Mouse (Mus musculus) B cell, adult 2 months (primary cell): ENCODE measurements around the gene Smarcc2.
A peak's percentile ranks its signal among the peaks of the same experiment; 100 is the strongest.

Experiments
- DNase-seq, 2 experiments: peaks; one replicate each; pipeline ENCODE4 v3.0.0; 2022

Gene Smarcc2

GRCm38 (mm10) chr10:128494667-128495245 is 35.7 kb downstream of the Smarcc2 start:
- peak in 1 of 2 experiments; percentile 14 for DNase-seq

GRCm38 (mm10) chr10:128495270-128495669 is 36.2 kb downstream of the Smarcc2 start:
- peak in 1 of 2 experiments; percentile 19 for DNase-seq

DNA sequence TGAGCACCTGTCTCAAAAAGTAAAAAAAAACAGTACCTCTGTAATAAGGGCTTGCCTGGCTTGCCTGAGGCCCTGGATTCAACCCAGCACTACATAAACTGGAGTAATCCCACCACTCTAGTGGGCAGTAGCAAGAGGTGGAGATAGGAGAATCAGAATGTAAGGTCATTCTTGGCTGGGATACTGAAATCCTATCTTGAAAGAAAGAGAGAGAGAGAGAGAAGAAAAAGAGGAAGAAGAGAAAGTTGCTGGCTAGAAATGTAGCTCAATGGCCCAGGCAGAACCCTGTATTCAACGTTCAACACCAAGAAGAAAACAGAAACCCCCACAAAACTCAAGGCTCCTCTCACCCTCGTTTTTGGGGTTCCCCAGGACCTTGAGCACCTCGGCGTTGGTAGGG is 36.9 kb downstream of the Smarcc2 start:
- DNase-seq: no peak

DNA sequence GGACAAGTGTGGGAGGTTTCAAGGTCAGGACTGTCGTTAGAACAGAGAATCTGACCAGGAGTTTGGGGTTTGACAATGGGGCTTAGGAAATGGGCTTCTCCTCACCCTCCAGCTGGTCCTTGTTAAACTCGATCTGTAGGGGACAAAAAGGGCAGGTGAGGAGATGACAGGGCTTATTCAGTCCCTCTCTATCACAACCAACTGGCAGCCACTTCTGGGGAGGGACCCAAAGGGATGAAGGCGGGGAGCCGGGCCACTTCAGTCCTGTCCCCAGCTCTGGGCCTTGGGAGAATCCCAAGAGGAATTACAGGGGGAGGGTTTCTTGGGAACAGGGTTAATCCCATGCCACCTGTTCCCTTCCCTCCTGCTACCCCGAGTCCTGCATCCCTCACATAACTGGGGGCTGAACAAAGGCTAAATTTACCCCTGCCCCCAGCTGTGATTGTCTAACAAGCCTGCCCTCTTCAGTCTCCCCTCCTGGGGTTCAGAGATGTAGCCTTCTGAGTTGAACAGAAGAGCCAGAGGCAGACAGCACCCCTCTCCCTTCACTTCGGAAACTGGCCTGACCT is 37.5 kb downstream of the Smarcc2 start:
- no peak for DNase-seq

DNA sequence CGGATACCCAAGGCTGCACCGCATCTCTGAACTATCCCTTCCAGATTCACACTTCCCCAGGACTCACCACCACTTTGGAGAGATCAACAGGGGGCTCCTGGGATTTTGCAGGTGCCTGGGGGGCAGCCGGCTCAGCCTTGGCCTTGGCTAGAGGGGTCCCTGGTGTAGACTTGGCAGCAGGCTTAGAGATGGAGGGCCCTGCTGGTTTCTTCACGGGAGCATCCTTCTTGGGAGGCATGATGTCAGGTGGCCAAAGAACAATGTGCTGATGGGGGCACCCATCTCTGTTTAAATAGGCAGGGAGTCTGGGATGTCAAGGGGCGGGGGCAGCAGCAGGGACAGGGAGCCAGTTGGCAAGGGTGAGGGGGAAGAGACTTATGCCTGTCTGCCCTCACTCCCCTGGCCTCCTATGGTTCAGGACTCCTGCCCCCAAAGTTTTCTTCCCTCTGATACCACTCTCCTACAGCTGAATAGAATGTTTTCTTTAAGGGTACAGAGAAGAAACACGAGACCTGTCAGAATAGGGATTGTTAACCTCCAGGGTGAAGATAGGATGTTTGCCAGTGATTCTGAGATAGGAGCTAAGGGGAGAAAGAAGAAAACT is 38.2 kb downstream of the Smarcc2 start:
- DNase-seq: no peak

- DNase-seq: peak; percentile 93 to 94
Observed at GRCm38 (mm10) chr10:128498590-128498989, 39.5 kb downstream of the Smarcc2 start, which contains the start of gene Myl6b. Gene Myl6b, minus strand, starts transcription at chr10:128498685.

- DNase-seq: peak; percentile 40 to 45
Observed at GRCm38 (mm10) chr10:128499116-128499671, 40.1 kb downstream of the Smarcc2 start.

DNA sequence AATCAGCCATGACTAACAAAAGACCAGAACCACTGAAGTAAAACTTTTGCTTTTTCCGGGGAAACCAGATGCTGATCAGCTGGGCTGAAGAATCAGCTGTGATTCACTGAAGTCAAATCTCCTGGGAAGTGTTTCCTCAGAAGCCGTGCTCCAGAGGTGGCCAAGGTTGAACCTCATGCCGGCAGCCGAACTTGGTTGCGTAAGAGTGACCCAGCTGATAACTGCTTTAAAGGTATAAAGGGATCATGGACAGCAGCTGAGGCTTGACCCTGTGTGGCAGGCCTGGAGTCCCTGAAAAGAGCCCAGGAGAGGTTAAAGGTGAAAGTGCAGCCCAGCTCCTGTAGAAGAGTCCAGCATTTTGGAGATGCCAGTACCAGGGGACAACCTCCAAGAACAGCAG is 43.3 kb downstream of the Smarcc2 start:
- DNase-seq: no peak

DNA sequence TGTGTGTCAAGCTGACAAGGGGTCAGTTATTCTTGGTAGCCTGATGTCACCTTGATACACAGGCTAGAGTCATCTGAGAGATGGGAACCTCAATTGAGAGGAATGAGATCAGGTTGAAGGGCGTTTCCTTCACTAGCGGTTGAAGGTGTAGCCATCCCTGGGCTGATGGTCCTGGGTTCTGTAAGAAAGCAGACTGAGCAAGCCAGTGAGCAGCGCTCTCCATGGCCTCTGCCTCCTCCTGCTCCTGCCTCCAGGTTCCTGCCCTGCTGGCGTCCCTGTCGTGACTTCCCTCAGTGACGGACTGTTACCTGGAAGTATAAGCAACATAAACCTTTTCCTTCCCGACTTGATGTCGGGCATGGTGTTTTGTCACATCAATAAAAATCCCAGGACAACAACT is 44.5 kb downstream of the Smarcc2 start:
- no peak for DNase-seq

- no peak for DNase-seq
Observed at GRCm38 (mm10) chr10:128504012-128504411, 45.0 kb downstream of the Smarcc2 start.

DNA sequence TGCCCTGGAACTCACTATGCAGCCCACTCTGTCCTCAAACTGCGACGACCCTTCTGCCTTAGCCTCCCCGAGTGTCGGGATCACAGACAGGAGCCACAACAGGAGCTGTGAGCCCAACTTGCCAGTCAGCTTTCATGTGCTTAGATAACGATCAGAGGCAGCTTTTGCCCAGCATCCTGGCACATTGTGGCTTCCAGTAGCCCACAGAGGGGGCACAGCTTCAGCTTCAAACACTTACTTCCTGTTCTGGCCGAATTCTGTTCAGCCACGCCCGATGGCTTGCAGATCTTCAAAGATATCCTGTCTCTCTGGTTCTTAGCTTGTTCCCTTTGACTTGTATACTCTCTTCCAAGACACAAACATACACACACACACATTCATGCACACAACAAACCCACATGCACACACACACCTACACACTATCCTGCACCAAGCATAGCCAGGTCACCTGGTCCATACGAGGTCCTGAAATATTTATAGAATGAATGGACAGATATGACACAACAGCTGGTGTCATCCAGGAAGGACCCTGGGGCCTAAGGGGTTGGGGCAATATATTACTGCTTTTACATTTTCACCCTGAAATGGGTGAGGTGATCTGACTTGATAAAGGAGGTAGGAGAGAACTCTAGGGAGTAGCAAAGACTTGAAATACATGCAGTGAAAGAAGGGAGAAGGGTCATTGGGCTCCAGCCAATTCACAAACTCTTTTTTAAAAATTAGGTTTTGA is 45.8 kb downstream of the Smarcc2 start:
- DNase-seq: peak; percentile 48 to 50

DNA sequence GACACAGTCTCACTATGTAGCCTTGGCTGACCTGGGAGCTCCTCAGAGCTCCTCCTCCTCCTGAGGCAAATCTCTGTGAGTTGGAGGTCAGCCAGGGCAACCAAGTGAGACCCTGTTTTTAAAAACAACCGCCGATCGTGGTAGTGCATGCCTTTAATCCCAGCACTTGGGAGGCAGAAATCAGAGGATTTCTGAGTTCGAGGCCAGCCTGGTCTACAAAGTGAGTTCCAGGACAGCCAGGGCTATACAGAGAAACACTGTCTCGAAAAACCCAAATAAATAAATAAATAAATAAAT is 46.3 kb downstream of the Smarcc2 start:
- DNase-seq: peak in 1 of 2 experiments; percentile 9

GRCm38 (mm10) chr10:128505974-128506373 is 46.9 kb downstream of the Smarcc2 start:
- no peak for DNase-seq

- no peak for DNase-seq
Observed at GRCm38 (mm10) chr10:128508260-128508659, 49.2 kb downstream of the Smarcc2 start.

- DNase-seq: no peak
Observed at GRCm38 (mm10) chr10:128509203-128509602, 50.2 kb downstream of the Smarcc2 start.

GRCm38 (mm10) chr10:128509831-128510230 is 50.8 kb downstream of the Smarcc2 start:
- DNase-seq: no peak

- no peak for DNase-seq
Observed at GRCm38 (mm10) chr10:128510301-128510700, 51.3 kb downstream of the Smarcc2 start.

GRCm38 (mm10) chr10:128511189-128511588 is 52.1 kb downstream of the Smarcc2 start:
- no peak for DNase-seq

- no peak for DNase-seq
Observed at GRCm38 (mm10) chr10:128511761-128512160, 52.7 kb downstream of the Smarcc2 start.

DNA sequence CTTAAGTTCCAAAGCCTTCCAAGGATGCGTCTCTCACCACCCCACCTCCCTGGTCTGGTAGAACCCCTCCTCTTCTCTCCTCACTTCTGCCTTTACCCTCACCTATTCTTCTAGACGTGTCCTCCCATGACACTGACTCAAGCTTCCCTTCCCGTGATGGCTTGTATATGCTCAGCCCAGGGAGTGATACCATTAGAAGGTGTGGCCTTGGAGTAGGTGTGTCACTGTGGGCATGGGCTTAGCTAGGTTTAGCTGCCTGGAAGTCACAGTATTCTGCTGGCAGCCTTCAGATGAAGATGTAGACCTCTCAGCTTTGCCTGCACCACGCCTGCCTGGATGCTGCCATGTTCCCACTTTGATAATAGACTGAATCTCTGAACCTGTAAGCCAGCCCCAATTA is 56.0 kb downstream of the Smarcc2 start:
- DNase-seq: no peak

GRCm38 (mm10) chr10:128516029-128516428 is 57.0 kb downstream of the Smarcc2 start:
- no peak for DNase-seq

DNA sequence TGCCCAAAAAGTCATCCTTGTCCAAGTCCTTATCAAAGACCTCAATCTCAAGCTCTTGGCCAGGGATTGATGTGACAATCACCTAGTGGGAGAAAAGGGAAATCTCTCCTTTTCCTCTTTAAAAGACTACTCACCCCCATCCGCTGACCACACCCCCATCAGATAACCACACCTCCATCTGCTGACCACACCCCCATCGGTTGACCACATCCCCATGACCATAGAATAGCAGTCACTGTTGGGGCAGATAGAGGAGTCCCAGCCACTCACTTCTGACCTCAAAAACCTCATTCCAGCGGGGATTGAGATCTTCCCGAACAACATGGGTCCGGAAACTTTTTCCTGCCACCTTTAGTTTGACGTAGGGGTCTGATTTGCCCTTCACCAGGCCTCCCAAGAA is 57.6 kb downstream of the Smarcc2 start:
- no peak for DNase-seq

DNA sequence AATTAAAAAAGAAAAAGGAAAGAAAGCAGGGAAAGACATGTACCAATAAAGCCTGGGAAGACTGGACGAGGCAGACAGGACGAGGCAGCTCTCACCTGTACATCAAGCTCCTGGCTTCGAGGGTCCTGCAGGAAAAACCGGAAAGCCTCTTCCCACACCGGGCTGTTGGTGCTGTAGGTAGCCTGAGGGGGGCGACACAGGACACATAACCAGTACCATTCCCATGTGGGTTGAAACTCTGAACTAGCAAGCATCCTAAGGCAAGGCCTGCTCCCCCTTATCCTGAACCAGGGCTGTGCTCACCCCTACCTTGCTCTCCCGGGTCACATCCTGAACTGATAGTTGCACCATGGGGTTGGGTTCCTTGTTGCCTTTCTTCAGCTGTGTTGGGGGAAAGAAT is 59.8 kb downstream of the Smarcc2 start:
- DNase-seq: peak; percentile 58 to 63

- DNase-seq: no peak
Observed at GRCm38 (mm10) chr10:128520591-128520990, 61.5 kb downstream of the Smarcc2 start.
